Mouse (Mus musculus): Measurements from ENCODE around the gene Metap1.

The Metap1 gene

GRCm38 (mm10) chr3:138489327-138490033 lies at the start of gene Metap1:
Metap1 (minus strand) TSS chr3:138489515.
- DNase-seq (ENCODE audit: low read depth, low spot score) = peak; percentile 84

GRCm38 (mm10) chr3:138536031-138536430 lies 46.7 kb upstream of the Metap1 start:
- DNase-seq (ENCODE audit: low read depth, low spot score) = no peak

GRCm38 (mm10) chr3:138532764-138533163 lies 43.4 kb upstream of the Metap1 start:
- no peak for DNase-seq (ENCODE audit: low read depth, low spot score)

GRCm38 (mm10) chr3:138531479-138532181 lies 42.3 kb upstream of the Metap1 start:
- no peak for DNase-seq (ENCODE audit: low read depth, low spot score)

GRCm38 (mm10) chr3:138530578-138531478 lies 41.5 kb upstream of the Metap1 start:
- no peak for DNase-seq (ENCODE audit: low read depth, low spot score)

- DNase-seq (ENCODE audit: low read depth, low spot score) = no peak
These were observed 39.0 kb upstream of the Metap1 start for GRCm38 (mm10) chr3:138528265-138528664.

- no peak for DNase-seq (ENCODE audit: low read depth, low spot score)
These were observed 38.4 kb upstream of the Metap1 start for GRCm38 (mm10) chr3:138527667-138528231.

GRCm38 (mm10) chr3:138526916-138527666 lies 37.8 kb upstream of the Metap1 start:
- DNase-seq (ENCODE audit: low read depth, low spot score) = peak; percentile 99

GRCm38 (mm10) chr3:138526073-138526915 lies 37.0 kb upstream of the Metap1 start, which contains the start of gene Eif4e:
Eif4e (plus strand) TSS chr3:138526179.
- no peak for DNase-seq (ENCODE audit: low read depth, low spot score)

GRCm38 (mm10) chr3:138525494-138525893 lies 36.2 kb upstream of the Metap1 start:
- DNase-seq (ENCODE audit: low read depth, low spot score) = no peak

GRCm38 (mm10) chr3:138523956-138524355 lies 34.6 kb upstream of the Metap1 start:
- no peak for DNase-seq (ENCODE audit: low read depth, low spot score)

- DNase-seq (ENCODE audit: low read depth, low spot score) = no peak
These were observed 29.9 kb upstream of the Metap1 start for GRCm38 (mm10) chr3:138519218-138519617.

- no peak for DNase-seq (ENCODE audit: low read depth, low spot score)
These were observed 28.6 kb upstream of the Metap1 start for GRCm38 (mm10) chr3:138517881-138518280.

GRCm38 (mm10) chr3:138515656-138516370 lies 26.5 kb upstream of the Metap1 start:
- no peak for DNase-seq (ENCODE audit: low read depth, low spot score)

GRCm38 (mm10) chr3:138514749-138515148 lies 25.4 kb upstream of the Metap1 start:
- DNase-seq (ENCODE audit: low read depth, low spot score) = no peak

GRCm38 (mm10) chr3:138513243-138513642 lies 23.9 kb upstream of the Metap1 start:
- no peak for DNase-seq (ENCODE audit: low read depth, low spot score)

GRCm38 (mm10) chr3:138510471-138510870 lies 21.2 kb upstream of the Metap1 start:
- DNase-seq (ENCODE audit: low read depth, low spot score) = no peak

GRCm38 (mm10) chr3:138509581-138509980 lies 20.3 kb upstream of the Metap1 start:
- no peak for DNase-seq (ENCODE audit: low read depth, low spot score)

- DNase-seq (ENCODE audit: low read depth, low spot score) = no peak
These were observed 17.4 kb upstream of the Metap1 start for GRCm38 (mm10) chr3:138506749-138507148.
